Mouse (Mus musculus) embryonic fibroblast, embryonic 13.5 days (primary cell): Measurements from ENCODE around the gene Chmp6. TPM values are rescaled to one million over a fixed set of nuclear protein-coding genes. Genes with fewer than 3 reads are reported as not detected.

Experiments
- H3K27ac ChIP-seq: 2 replicates; pipeline ENCODE4 v1.5.1; 2012; ENCODE audit warnings: low read length, control low read depth, inconsistent platforms; ENCODE audit not compliant: insufficient read depth
- H3K4me1 ChIP-seq: 2 replicates; pipeline ENCODE4 v1.6.1; 2011; ENCODE audit warnings: low read length; ENCODE audit not compliant: control insufficient read depth, insufficient read depth
- H3K4me3 ChIP-seq: 2 replicates; pipeline ENCODE4 v1.5.1; 2011; ENCODE audit warnings: mild to moderate bottlenecking, control low read depth, low read length; ENCODE audit not compliant: insufficient read depth
- CTCF ChIP-seq: IDR thresholded peaks from 2 replicates; pipeline ENCODE4 v1.5.1; 2011; ENCODE audit warnings: mild to moderate bottlenecking, control low read depth, low read length, moderate library complexity, borderline replicate concordance; ENCODE audit not compliant: insufficient read depth
- POLR2A ChIP-seq: IDR thresholded peaks from 2 replicates; pipeline ENCODE4 v1.6.1; 2011; ENCODE audit warnings: low read depth, mild to moderate bottlenecking, control low read depth, low read length, moderate library complexity
- polyA plus RNA-seq: library from polyadenylated mRNA; stranded (reverse); fragments of >200 nt; gene quantifications from 2 replicates; pipeline ENCODE4 v1.2.4, GENCODE M21; 2011; ENCODE audit warnings: low read depth; ENCODE audit not compliant: missing spikeins, insufficient read length

Gene Chmp6
- polyA plus RNA-seq, 1 experiment: 30.3 TPM

DNA sequence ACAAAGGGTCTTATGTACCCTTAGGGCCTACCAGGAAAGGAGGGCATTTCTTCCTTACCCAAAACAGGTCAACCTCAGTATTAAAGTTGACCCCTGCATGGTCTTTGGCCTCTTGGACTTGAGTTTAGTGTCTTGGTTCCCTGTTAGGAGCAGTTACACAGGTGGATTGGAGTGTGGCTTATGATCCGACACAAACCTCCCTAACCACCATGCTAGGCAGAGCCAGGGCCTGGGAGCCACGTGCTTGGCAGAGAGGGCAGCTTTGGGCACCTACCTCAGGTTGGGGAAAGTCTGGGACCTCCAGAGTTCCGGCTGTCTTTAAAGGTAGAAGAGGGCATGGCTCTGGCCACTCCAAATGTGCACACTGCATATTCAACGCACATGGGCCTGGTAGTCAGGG, 6.2 kb downstream of the Chmp6 start:
- Histone ChIP-seq H3K4me1 (no peaks in the 10 kb centered on the region), H3K27ac (no peak overlapping the region), H3K4me3 (no peak overlapping the region)
- TF ChIP-seq CTCF (no peak), POLR2A (no peak)

DNA sequence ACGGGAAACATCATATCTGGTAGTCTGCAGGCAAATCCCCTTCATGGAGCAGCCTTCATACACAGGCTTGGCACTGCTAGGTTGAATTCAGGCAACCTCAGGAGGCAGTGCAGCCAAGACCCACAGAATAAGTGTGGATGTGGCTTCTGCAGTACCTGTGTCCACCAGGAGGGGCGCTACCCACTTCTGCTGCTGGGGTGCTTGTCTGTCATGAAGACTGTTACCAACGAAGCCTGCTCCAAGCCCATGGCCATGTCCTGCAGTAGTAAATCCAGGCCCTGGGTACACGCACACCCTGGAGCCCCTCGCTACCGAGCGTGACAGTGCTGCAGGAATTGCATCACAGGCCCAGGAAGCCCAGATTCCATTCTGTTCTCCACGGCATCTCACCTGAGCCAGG, 6.7 kb downstream of the Chmp6 start:
- Histone ChIP-seq H3K4me1 (no peaks in the 10 kb centered on the region), H3K27ac (no peak overlapping the region), H3K4me3 (no peak overlapping the region)
- peak; percentile 67; the same call in 1 of the 2 replicates for TF ChIP-seq CTCF
- no peak for TF ChIP-seq POLR2A

DNA sequence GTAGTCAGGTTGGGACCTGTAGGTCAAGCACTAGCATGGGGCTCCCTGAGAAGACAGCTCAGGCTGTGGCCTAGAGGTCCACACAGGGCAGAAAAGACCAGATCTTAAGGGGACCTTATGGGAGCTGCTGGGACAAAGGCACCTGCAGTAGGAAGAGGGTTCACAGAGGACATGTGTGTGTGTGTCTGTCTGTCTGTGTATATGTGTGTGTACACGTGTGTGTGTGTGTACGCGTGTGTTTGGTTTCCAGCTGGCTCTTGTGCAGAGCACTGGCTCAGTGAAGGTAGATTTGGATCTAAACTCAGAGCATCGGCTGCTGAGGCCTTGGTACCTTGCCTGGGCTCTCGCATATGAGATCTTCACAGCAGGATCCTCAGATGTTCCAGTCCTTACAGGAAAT, 7.4 kb downstream of the Chmp6 start:
- no peak for TF ChIP-seq CTCF
- TF ChIP-seq POLR2A: peak; percentile 20; the same call in 1 of the 2 replicates
- Histone ChIP-seq H3K4me3 (no peak overlapping the region), H3K4me1 (no peaks in the 10 kb centered on the region), H3K27ac (no peak overlapping the region)

DNA sequence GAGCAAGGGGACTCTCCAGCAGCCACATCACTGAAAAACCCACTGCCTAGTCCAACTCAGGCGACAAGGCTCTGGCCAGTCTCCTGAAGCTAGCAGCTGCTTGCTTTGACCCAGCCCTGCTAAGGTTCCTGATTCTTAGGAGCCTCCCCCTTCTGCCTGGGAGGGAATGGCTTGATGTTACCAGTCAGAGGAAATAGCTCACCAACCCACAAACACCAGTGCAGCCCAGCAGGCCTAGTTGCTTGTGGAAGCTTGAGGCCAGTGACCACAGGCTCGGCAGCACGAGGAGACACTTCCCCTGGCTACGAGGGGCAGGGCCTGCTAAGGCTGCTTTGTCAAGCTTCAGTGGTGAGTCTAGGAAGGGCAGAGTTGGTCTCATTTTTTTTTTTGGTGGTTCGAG, 11.9 kb downstream of the Chmp6 start:
- H3K4me1 ChIP-seq: peaks cover 3% of the 10 kb centered on the region; the same call in 1 of the 2 replicates
- no peak for TF ChIP-seq POLR2A
- no peak for TF ChIP-seq CTCF
- H3K4me3 ChIP-seq: no peak overlapping the region
- H3K27ac ChIP-seq: no peak overlapping the region

DNA sequence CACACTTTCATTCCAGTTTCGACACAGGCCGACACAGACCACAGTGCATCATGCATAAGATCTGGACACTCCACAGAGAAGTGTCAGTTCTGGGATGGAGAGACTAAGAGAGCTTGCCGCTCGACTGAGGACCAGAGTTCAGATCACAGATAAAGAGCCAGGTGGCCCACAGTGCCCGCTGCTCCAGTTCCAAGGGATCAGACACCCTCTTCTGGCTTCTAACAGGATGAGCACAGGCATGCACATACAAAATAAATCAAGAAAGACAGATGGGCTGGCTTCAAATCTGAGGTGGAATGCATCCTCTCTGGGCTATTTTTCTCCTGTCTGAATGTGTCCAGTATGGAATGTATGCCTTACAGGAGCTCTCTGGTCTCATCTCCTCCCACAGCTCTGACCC, 13.5 kb downstream of the Chmp6 start:
- peaks cover 4% of the 10 kb centered on the region; the same call in 1 of the 2 replicates for H3K4me1 ChIP-seq
- no peak overlapping the region for H3K27ac ChIP-seq
- no peak for TF ChIP-seq CTCF
- TF ChIP-seq POLR2A: no peak
- no peak overlapping the region for H3K4me3 ChIP-seq

DNA sequence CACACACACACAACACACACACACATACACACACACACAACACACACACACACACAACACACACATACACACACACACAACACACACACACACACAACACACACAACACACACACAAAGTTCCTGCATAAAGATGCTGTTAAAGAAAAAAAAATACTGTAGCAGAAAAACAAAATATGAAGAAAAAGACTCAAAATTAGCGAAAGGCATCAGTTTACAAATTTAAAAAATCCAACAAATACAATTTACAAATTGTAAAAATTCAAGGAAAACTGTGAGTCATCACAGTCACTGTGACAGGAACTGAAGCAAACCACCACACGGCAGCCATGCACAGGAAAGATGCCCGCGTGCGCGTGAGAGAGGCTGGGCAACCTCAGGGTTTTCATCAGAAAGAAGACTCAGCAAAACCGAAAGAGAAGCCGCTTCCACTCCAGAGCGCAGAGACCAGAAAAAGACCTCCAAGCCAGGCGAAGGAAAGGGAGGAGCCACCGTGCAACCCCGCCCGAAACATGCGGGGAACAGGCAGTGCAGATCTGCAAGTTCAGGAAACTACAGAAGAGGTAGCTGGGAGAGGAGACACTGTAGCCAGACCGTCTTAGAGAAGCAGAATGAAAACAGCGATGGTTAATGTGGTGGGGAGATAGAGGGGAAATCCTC, 14.9 kb downstream of the Chmp6 start:
- H3K4me3 ChIP-seq: no peak overlapping the region
- H3K4me1 ChIP-seq: peaks cover 13% of the 10 kb centered on the region; the same call in 1 of the 2 replicates
- 0 out of 2 replicates have a peak overlapping the region, but pooled peaks have one; percentile 16 for H3K27ac ChIP-seq
- TF ChIP-seq POLR2A (no peak), CTCF (no peak)

DNA sequence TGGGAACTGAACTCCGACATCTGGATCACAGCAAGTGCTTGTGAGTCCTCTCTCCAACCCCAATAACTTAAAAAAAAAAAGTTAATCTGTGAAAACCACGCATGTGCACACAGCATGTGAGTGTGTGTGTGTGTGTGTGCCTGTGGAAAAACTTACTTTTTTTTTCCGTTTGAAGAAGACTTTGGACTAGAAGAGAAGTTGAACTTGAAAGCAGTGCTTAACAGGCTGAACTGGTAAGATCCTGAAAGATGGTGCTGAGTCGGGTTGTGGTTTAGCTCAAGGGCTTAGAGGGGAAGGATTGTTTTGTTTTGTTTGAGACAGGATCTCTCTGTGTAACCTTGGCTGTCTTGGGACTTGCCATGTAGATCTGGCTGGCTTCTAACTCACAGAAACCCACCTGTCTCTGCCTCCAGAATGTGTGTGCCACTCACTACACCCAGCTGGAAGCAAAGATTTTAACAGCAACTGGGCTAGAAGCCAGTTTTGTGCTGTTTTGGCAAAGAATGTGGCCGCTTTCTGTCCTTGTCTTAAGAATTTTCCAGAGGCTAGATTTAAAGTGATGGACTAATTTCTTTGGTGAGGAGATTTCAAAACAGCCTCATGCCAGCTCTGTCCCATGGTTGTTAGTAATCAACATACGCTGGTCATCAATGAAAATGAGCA, 16.5 kb downstream of the Chmp6 start:
- Histone ChIP-seq H3K4me1 (peaks cover 23% of the 10 kb centered on the region), H3K4me3 (no peak overlapping the region), H3K27ac (0 out of 2 replicates have a peak overlapping the region, but pooled peaks have one; percentile 4)
- TF ChIP-seq POLR2A (no peak), CTCF (no peak)

DNA sequence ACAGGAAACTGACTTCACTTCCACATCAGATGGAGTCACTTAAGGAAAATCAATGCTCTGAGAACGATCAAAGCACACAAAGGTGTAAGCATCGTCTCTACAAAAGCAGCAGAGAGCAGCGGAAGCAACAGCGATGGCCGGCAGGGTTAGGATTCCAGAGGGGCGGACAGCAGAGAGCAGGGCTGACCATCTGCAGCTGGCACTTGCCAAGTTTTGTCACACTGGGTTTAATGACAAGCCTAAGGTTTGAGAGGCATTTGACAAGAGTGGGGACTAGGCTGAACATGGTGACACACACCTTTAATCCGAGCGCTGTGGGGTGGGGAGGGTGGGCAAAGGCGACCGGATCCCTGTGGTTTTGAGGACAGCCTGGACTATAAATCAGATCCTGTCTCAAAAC, 18.6 kb downstream of the Chmp6 start:
- Histone ChIP-seq H3K27ac (0 out of 2 replicates have a peak overlapping the region, but pooled peaks have one; percentile 4), H3K4me1 (peaks cover 23% of the 10 kb centered on the region)
- no peak for TF ChIP-seq CTCF
- TF ChIP-seq POLR2A: no peak

DNA sequence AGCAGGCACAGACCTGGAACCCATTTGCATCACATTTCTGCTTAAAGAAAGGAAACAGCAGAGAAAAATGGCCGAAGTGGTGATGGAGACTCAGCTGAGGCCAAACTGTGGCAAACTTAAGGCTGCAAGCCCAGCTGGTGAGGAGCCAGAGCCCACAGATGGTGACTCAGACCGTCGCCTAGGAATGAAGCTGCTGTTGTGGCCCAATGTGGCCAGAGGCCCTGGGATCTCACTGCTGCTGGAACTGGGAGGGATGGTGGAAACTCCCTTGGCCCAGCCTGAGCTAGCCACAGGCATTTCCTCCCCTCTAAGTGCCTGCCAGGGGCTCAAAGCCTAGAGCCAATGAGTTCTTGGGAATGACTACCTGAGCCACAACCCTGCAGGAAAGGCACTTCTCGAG, 19.9 kb downstream of the Chmp6 start:
- TF ChIP-seq POLR2A: peak; percentile 18; the same call in 1 of the 2 replicates
- no peak for TF ChIP-seq CTCF
- Histone ChIP-seq H3K27ac (peak overlapping the region; percentile 80), H3K4me3 (no peak overlapping the region), H3K4me1 (peaks cover 23% of the 10 kb centered on the region)

More for the DNA sequence above, 18.6 kb downstream of the Chmp6 start:
- H3K4me3 ChIP-seq: no peak overlapping the region
